Mouse (Mus musculus): ENCODE results near the gene Cd2. TPM values are rescaled to one million over a fixed set of nuclear protein-coding genes. Genes with fewer than 3 reads are reported as not detected.

Cd2 gene
- polyA plus RNA-seq, 1 experiment from 2014 or later: 2.5 TPM

DNA sequence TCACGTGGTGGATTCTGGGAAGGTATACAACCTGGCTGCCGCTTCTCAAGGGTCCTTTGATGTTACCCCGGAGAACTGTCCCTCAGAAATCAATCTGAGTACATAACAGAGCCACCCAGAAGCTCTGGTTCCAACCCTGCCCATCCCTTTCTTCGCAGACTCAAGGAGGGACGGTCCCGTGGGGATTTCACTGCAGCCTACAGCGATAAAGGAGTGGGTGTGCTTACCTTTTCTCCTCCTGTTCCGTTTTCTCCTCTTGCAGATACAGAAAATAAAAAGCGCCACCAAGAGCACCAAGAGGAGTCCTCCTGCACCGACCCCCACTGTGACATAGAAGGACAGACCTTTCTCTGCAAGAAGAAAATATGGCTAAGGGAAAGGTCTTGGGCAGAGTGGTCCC, 8.2 kb downstream of the Cd2 start:
- no peak for TF ChIP-seq CTCF (IDR thresholded peaks at IDR 0.05; ENCODE audit: low read depth)
- TF ChIP-seq EP300 (IDR thresholded peaks at IDR 0.05; ENCODE audit: low read depth): no peak
- Histone ChIP-seq H3K4me1 (ENCODE audit: insufficient read depth) (no peaks in the 10 kb centered on the region), H3K36me3 (replicated peaks; ENCODE audit: insufficient read depth, low read length) (no peaks in the 10 kb centered on the region), H3K9ac (replicated peaks) (no peak overlapping the region), H3K27ac (ENCODE audit: low read depth) (no peak overlapping the region), H3K27me3 (ENCODE audit: insufficient read depth, low read length) (no peaks in the 10 kb centered on the region), H3K4me3 (ENCODE audit: low read depth, low read length) (no peak overlapping the region), H3K9me3 (ENCODE audit: low read length) (no peaks in the 10 kb centered on the region), H3K4me2 (ENCODE audit: low read depth, low read length) (no peak overlapping the region)
- 65% methylated on average over 10 of the region's 10 CpGs for WGBS (ENCODE audit: insufficient replicate concordance)
- DNase-seq (no peak), ATAC-seq (no peak)

- no peak for DNase-seq
Observed at GRCm38 (mm10) chr3:101278396-101278795, 9.3 kb downstream of the Cd2 start.

DNA sequence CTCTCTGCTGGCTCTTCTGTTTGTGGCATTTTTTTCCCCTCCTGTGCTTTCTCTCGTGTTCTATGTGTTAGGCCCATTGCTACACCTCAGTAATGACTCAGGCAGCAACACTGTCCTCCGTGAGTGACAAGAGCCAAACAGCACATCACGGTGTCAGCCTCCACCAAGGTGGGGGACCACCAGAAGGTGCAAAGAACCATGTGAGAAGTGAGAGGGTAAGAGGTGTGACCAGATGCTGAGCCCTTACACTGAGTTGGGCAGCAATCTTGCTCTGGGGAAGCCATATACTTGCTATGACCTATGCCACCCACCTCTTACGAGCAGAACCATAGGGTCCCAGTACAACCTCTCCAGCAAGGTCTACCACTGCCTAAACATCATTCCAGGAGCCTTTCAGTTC, 9.9 kb downstream of the Cd2 start:
- 69% methylated on average over 4 of the region's 4 CpGs for WGBS (ENCODE audit: insufficient replicate concordance)
- Histone ChIP-seq H3K9ac (replicated peaks) (no peak overlapping the region), H3K9me3 (ENCODE audit: low read length) (no peaks in the 10 kb centered on the region), H3K4me1 (ENCODE audit: insufficient read depth) (no peaks in the 10 kb centered on the region), H3K27me3 (ENCODE audit: insufficient read depth, low read length) (0 out of 2 replicates have a peak, but pooled peaks cover 2% of the 10 kb centered on the region), H3K4me3 (ENCODE audit: low read depth, low read length) (no peak overlapping the region), H3K27ac (ENCODE audit: low read depth) (no peak overlapping the region), H3K4me2 (ENCODE audit: low read depth, low read length) (no peak overlapping the region), H3K36me3 (replicated peaks; ENCODE audit: insufficient read depth, low read length) (no peaks in the 10 kb centered on the region)
- no peak for TF ChIP-seq CTCF (IDR thresholded peaks at IDR 0.05; ENCODE audit: low read depth)
- TF ChIP-seq EP300 (IDR thresholded peaks at IDR 0.05; ENCODE audit: low read depth): no peak
- DNase-seq (no peak), ATAC-seq (no peak)

More at GRCm38 (mm10) chr3:101278396-101278795, 9.3 kb downstream of the Cd2 start:
- ATAC-seq: no peak
- Histone ChIP-seq H3K9me3 (ENCODE audit: low read length) (no peaks in the 10 kb centered on the region), H3K4me3 (ENCODE audit: low read depth, low read length) (no peak overlapping the region), H3K4me2 (ENCODE audit: low read depth, low read length) (no peak overlapping the region), H3K27me3 (ENCODE audit: insufficient read depth, low read length) (0 out of 2 replicates have a peak, but pooled peaks cover 2% of the 10 kb centered on the region), H3K36me3 (replicated peaks; ENCODE audit: insufficient read depth, low read length) (no peaks in the 10 kb centered on the region), H3K4me1 (ENCODE audit: insufficient read depth) (no peaks in the 10 kb centered on the region), H3K27ac (ENCODE audit: low read depth) (no peak overlapping the region), H3K9ac (replicated peaks) (no peak overlapping the region)
- 75% methylated on average over 5 of the region's 5 CpGs for WGBS (ENCODE audit: insufficient replicate concordance)
- TF ChIP-seq EP300 (IDR thresholded peaks at IDR 0.05; ENCODE audit: low read depth): no peak
- TF ChIP-seq CTCF (IDR thresholded peaks at IDR 0.05; ENCODE audit: low read depth): no peak

DNA sequence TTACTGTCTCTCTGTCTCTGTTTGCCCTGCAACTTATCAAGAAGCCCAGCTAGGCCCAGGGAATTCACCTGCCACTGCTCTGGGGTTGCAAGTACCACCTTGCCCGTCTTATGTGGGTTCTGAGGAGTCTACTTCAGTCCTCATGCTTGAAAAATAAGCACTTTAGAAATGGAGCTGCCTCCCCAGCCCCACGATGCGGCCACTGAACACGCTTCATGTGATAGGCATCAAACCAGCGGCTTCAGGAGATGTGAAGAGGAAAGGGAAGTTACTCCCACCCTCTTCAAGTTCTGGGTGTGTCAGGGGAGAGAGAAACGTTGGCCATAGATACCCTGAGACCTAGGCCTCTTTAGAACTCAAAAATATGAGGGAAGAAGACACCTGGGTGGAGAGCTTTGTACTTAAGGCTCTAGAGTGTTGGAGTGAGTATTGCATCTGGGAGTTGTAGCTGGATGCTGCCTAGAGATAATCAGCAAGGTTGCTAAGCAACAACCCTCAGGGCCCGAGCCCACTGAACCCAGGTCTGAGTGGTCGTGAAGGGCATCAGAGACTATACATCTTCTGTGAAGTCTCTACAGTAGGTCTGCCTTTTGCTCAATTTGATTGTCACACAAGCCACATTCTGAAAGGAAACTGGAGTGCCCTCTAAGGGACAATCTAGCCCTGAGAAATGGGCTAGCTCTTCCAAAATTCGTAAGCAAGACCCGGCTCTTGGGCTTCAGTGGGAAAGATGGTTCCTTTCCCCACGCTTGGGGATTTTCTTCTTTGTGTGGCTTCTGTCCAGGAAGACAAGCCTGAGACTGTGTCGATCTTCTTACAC, 11.0 kb downstream of the Cd2 start:
- H3K36me3 ChIP-seq (replicated peaks; ENCODE audit: insufficient read depth, low read length): no peaks in the 10 kb centered on the region
- H3K27ac ChIP-seq (ENCODE audit: low read depth): no peak overlapping the region
- no peak for DNase-seq
- no peaks in the 10 kb centered on the region for H3K4me1 ChIP-seq (ENCODE audit: insufficient read depth)
- 0 out of 2 replicates have a peak, but pooled peaks cover 2% of the 10 kb centered on the region for H3K27me3 ChIP-seq (ENCODE audit: insufficient read depth, low read length)
- no peaks in the 10 kb centered on the region for H3K9me3 ChIP-seq (ENCODE audit: low read length)
- no peak overlapping the region for H3K4me2 ChIP-seq (ENCODE audit: low read depth, low read length)
- TF ChIP-seq EP300 (IDR thresholded peaks at IDR 0.05; ENCODE audit: low read depth) (no peak), CTCF (IDR thresholded peaks at IDR 0.05; ENCODE audit: low read depth) (no peak)
- H3K4me3 ChIP-seq (ENCODE audit: low read depth, low read length): no peak overlapping the region
- 48% methylated on average over 12 of the region's 12 CpGs for WGBS (ENCODE audit: insufficient replicate concordance)
- no peak for ATAC-seq
- no peak overlapping the region for H3K9ac ChIP-seq (replicated peaks)

DNA sequence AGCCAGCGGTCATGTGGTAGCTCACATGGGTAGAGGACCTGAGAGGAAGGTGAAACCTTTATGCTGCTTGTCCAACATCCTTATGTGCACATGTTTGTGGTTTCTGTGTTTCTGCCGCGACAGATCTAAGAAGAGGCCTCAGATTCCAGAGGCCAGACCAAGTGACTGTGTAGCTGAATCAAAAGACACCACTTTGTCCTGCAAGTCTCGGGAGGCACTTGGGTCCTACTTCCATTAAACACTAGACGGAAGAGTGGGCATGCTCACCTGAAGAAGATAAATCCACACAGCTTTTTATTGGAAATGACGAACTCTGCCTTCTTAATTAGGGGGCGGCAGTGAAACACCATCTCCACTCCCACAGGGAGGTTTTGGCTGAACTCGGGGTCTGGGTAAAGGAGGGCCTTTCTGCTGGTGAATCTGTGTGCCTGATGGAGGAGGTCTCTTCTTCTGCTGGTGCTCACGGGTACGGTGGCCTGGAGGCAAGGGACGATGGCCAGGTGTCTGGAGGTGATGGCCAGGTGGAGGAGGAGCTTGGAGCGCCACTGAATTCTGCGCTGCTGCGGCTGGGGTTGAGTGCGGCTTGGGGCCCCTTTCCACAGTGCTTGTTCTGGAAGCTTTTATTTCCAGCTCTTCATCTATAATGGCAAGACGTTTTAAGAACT, 12.0 kb downstream of the Cd2 start:
- Histone ChIP-seq H3K4me3 (ENCODE audit: low read depth, low read length) (no peak overlapping the region), H3K9me3 (ENCODE audit: low read length) (no peaks in the 10 kb centered on the region), H3K4me2 (ENCODE audit: low read depth, low read length) (no peak overlapping the region), H3K36me3 (replicated peaks; ENCODE audit: insufficient read depth, low read length) (no peaks in the 10 kb centered on the region), H3K9ac (replicated peaks) (no peak overlapping the region), H3K27ac (ENCODE audit: low read depth) (no peak overlapping the region), H3K4me1 (ENCODE audit: insufficient read depth) (no peaks in the 10 kb centered on the region), H3K27me3 (ENCODE audit: insufficient read depth, low read length) (0 out of 2 replicates have a peak, but pooled peaks cover 2% of the 10 kb centered on the region)
- WGBS (ENCODE audit: insufficient replicate concordance): 68% methylated on average over 16 of the region's 16 CpGs
- TF ChIP-seq EP300 (IDR thresholded peaks at IDR 0.05; ENCODE audit: low read depth): no peak
- no peak for TF ChIP-seq CTCF (IDR thresholded peaks at IDR 0.05; ENCODE audit: low read depth)
- ATAC-seq (no peak), DNase-seq (no peak)

- H3K4me1 ChIP-seq (ENCODE audit: insufficient read depth): no peaks in the 10 kb centered on the region
- no peak for DNase-seq
- no peaks in the 10 kb centered on the region for H3K36me3 ChIP-seq (replicated peaks; ENCODE audit: insufficient read depth, low read length)
- no peak overlapping the region for H3K9ac ChIP-seq (replicated peaks)
- H3K27me3 ChIP-seq (ENCODE audit: insufficient read depth, low read length): 0 out of 2 replicates have a peak, but pooled peaks cover 2% of the 10 kb centered on the region
- TF ChIP-seq EP300 (IDR thresholded peaks at IDR 0.05; ENCODE audit: low read depth): no peak
- TF ChIP-seq CTCF (IDR thresholded peaks at IDR 0.05; ENCODE audit: low read depth): no peak
- no peaks in the 10 kb centered on the region for H3K9me3 ChIP-seq (ENCODE audit: low read length)
- no peak overlapping the region for H3K4me2 ChIP-seq (ENCODE audit: low read depth, low read length)
- no peak overlapping the region for H3K27ac ChIP-seq (ENCODE audit: low read depth)
- no peak overlapping the region for H3K4me3 ChIP-seq (ENCODE audit: low read depth, low read length)
- 62% methylated on average over 3 of the region's 3 CpGs for WGBS (ENCODE audit: insufficient replicate concordance)
- ATAC-seq: no peak
Observed at GRCm38 (mm10) chr3:101274794-101275193, 12.9 kb downstream of the Cd2 start.

All from liver, postnatal 0 days (tissue).